8 mouse cellular contexts compared by ENCODE assay signal in the genomic region with DNA sequence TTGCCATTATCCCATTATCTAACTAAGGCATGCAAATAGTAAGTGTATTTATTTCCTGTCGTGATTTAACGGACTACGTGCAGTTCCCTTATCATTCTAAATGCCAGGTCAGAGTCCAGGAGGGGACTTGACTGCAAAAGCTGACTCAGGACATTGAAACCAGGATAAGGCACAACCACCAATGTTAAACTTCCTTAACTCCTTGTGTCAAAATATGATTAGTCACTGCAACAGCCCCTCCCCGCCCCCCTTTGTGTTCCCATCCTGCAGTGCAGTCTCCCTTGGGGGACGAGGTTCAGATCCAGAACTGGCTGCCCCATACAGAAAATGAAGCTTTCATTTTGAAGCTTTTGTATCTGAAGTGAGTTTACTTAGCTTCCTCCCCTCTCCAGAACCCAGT. TPM values are rescaled to one million over a fixed set of nuclear protein-coding genes. Genes with fewer than 3 reads are reported as not detected.
DNase-seq lines count a peak whose midpoint lies in the region; ATAC-seq lines count a peak whose summit lies in the region.

No protein-coding gene starts in this region.

- peak overlapping the region; percentile 91 for H3K9ac ChIP-seq in heart, embryonic 12.5 days
- peak overlapping the region; percentile 87 for H3K9ac ChIP-seq in limb, embryonic 12.5 days (replicated peaks)
- H3K9ac ChIP-seq in neural tube, embryonic 13.5 days: peak overlapping the region; percentile 91

- no peaks in the 10 kb centered on the region for H3K36me3 ChIP-seq in heart, embryonic 12.5 days
- H3K36me3 ChIP-seq in limb, embryonic 12.5 days: no peaks in the 10 kb centered on the region
- no peaks in the 10 kb centered on the region for H3K36me3 ChIP-seq in neural tube, embryonic 13.5 days

- H3K27me3 ChIP-seq in heart, embryonic 12.5 days (replicated peaks): no peaks in the 10 kb centered on the region
- H3K27me3 ChIP-seq in limb, embryonic 12.5 days: no peaks in the 10 kb centered on the region
- H3K27me3 ChIP-seq in neural tube, embryonic 13.5 days: no peaks in the 10 kb centered on the region

- ATAC-seq in heart, embryonic 12.5 days (ENCODE audit: insufficient number of reproducible peaks, low FRiP score): 0 out of 2 replicates have a peak, but pooled peaks have one; percentile 19
- no peak for ATAC-seq in limb, embryonic 12.5 days (ENCODE audit: insufficient number of reproducible peaks, insufficient read depth, low FRiP score, low TSS enrichment, low read depth)
- ATAC-seq in neural tube, embryonic 13.5 days (ENCODE audit: low read depth): no peak
- ATAC-seq in cerebellum, adult (ENCODE audit: insufficient number of reproducible peaks, low FRiP score, low TSS enrichment): no peak

- H3K27ac ChIP-seq in heart, embryonic 12.5 days (ENCODE audit: poor library complexity, severe bottlenecking): peak overlapping the region; percentile 93
- H3K27ac ChIP-seq in limb, embryonic 12.5 days: peak overlapping the region; percentile 94
- H3K27ac ChIP-seq in neural tube, embryonic 13.5 days (replicated peaks): peak overlapping the region; percentile 94; the same call in 1 of the 2 replicates

- no peaks in the 10 kb centered on the region for H3K9me3 ChIP-seq in heart, embryonic 12.5 days (replicated peaks)
- H3K9me3 ChIP-seq in limb, embryonic 12.5 days: no peaks in the 10 kb centered on the region
- no peaks in the 10 kb centered on the region for H3K9me3 ChIP-seq in neural tube, embryonic 13.5 days

- DNase-seq in heart, adult 18-20 months: peak; percentile 49 to 56
- DNase-seq in heart, postnatal 36 days: no peak
- peak; percentile 80 for DNase-seq in NIH3T3 (ENCODE audit: low read depth)
- no peak for DNase-seq in spleen, postnatal 14 days (ENCODE audit: low spot score in 2 of 2)

- peaks cover 15% of the 10 kb centered on the region for H3K4me1 ChIP-seq in heart, embryonic 12.5 days (replicated peaks)
- H3K4me1 ChIP-seq in limb, embryonic 12.5 days (replicated peaks): peaks cover 8% of the 10 kb centered on the region
- peaks cover 23% of the 10 kb centered on the region for H3K4me1 ChIP-seq in neural tube, embryonic 13.5 days (replicated peaks)

- peak overlapping the region; percentile 81 for H3K4me3 ChIP-seq in heart, embryonic 12.5 days
- peak overlapping the region; percentile 78 for H3K4me3 ChIP-seq in limb, embryonic 12.5 days (replicated peaks)
- peak overlapping the region; percentile 86 for H3K4me3 ChIP-seq in neural tube, embryonic 13.5 days

- 20% methylated on average over 5 of the region's 5 CpGs for WGBS in heart, embryonic 12.5 days
- 59% methylated on average over 5 of the region's 5 CpGs for WGBS in limb, embryonic 12.5 days
- 66% methylated on average over 5 of the region's 5 CpGs for WGBS in neural tube, embryonic 13.5 days

- intact Hi-C loops in heart, postnatal 36 days (cut with DNase I): no loop called here

- peak overlapping the region; percentile 76 for H3K4me2 ChIP-seq in heart, embryonic 12.5 days
- peak overlapping the region; percentile 57 for H3K4me2 ChIP-seq in limb, embryonic 12.5 days
- H3K4me2 ChIP-seq in neural tube, embryonic 13.5 days: peak overlapping the region; percentile 62

RNA-seq across cellular contexts. Expression of gene Zfp1, which starts 0.7 kb away (rescaled TPM):
- total RNA-seq in heart, adult 18-20 months (2021): 1 to 10 TPM; 6.5 to 7.4 TPM
- 1 to 10 TPM; 8.1 to 8.4 TPM for total RNA-seq in heart, postnatal 36 days (2021)
- polyA plus RNA-seq in heart, embryonic 12.5 days (2016; fragmentation: Nextera tagmentation; extraction: Ambion mirVana): 14.4 and 15.6 TPM in 2 replicates
- polyA plus RNA-seq in limb, embryonic 12.5 days (2016; fragmentation: Nextera tagmentation; extraction: Ambion mirVana): 26.7 and 28.3 TPM in 2 replicates
- polyA plus RNA-seq in neural tube, embryonic 13.5 days (2015; fragmentation: Nextera tagmentation; extraction: Ambion mirVana): 22.0 and 29.5 TPM in 2 replicates

RNA-seq across cellular contexts. Expression of gene Ldhd, which starts 12.3 kb away (rescaled TPM):
- total RNA-seq in heart, adult 18-20 months (2021): 10 to 100 TPM; 49.2 to 51.1 TPM
- 10 to 100 TPM; 36.7 to 43.6 TPM for total RNA-seq in heart, postnatal 36 days (2021)
- polyA plus RNA-seq in heart, embryonic 12.5 days (2016; fragmentation: Nextera tagmentation; extraction: Ambion mirVana): 0.70 and 0.92 TPM in 2 replicates
- polyA plus RNA-seq in limb, embryonic 12.5 days (2016; fragmentation: Nextera tagmentation; extraction: Ambion mirVana): 0.25 and 0.26 TPM in 2 replicates
- 0.40 and 0.68 TPM in 2 replicates for polyA plus RNA-seq in neural tube, embryonic 13.5 days (2015; fragmentation: Nextera tagmentation; extraction: Ambion mirVana)

RNA-seq across cellular contexts. Expression of gene Ctrb1, which starts 48.3 kb away (rescaled TPM):
- not detected for total RNA-seq in heart, adult 18-20 months (2021)
- total RNA-seq in heart, postnatal 36 days (2021): not detected
- polyA plus RNA-seq in heart, embryonic 12.5 days (2016; fragmentation: Nextera tagmentation; extraction: Ambion mirVana): not detected in 2 replicates
- polyA plus RNA-seq in limb, embryonic 12.5 days (2016; fragmentation: Nextera tagmentation; extraction: Ambion mirVana): not detected in 2 replicates
- polyA plus RNA-seq in neural tube, embryonic 13.5 days (2015; fragmentation: Nextera tagmentation; extraction: Ambion mirVana): not detected in 2 replicates

Comparison
In these comparisons a context has a peak if more than half of its experiments do, and no peak if none do; other contexts are left out.
1. DNase-seq: peak in heart, adult 18-20 months (2 of 2) and NIH3T3 (single experiment); none in heart, postnatal 36 days (0 of 2) and spleen, postnatal 14 days (0 of 2).
2. Peak in every context shown above with its lines, with median percentiles within 50 percentile points of each other: H3K27ac ChIP-seq, H3K4me2 ChIP-seq, H3K4me3 ChIP-seq and H3K9ac ChIP-seq.